In genomic region chr1:130877889-130878614, GRCm38 (mm10) we compare ENCODE assay signal across 1 mouse cellular context.
TF ChIP-seq lines count a peak whose summit lies in the region.

No protein-coding gene starts in this region.

TF ChIP-seq in CH12.LX, 34 proteins besides CTCF, POLR2A, EP300 and RAD21:
- no peak for TF ChIP-seq MXI1 (IDR thresholded peaks at IDR 0.05; ENCODE audit: low read depth, low read length)
- no peak for TF ChIP-seq TCF12 (IDR thresholded peaks at IDR 0.05; ENCODE audit: low read depth, low read length)
- TF ChIP-seq USF1 (IDR thresholded peaks at IDR 0.05; ENCODE audit: low read depth, low read length), result no peak
- TF ChIP-seq NRF1 (IDR thresholded peaks at IDR 0.05; ENCODE audit: low read depth, low read length), result no peak
- TF ChIP-seq PAX5 (IDR thresholded peaks at IDR 0.05; ENCODE audit: low read length), result no peak
- no peak for TF ChIP-seq MEF2A (IDR thresholded peaks at IDR 0.05; ENCODE audit: borderline replicate concordance, low read depth, low read length)
- TF ChIP-seq POLR2AphosphoS2 (IDR thresholded peaks at IDR 0.05; ENCODE audit: low read depth, low read length), result no peak
- TF ChIP-seq KAT2A (IDR thresholded peaks at IDR 0.05; ENCODE audit: insufficient replicate concordance, low read length), result no peak
- TF ChIP-seq E2F4 (IDR thresholded peaks at IDR 0.05; ENCODE audit: insufficient replicate concordance, low read depth, low read length), result no peak
- TF ChIP-seq CHD1 (IDR thresholded peaks at IDR 0.05; ENCODE audit: low read depth, low read length), result no peak
- TF ChIP-seq ELF1 (IDR thresholded peaks at IDR 0.05; ENCODE audit: low read depth, low read length), result no peak
- no peak for TF ChIP-seq JUN (IDR thresholded peaks at IDR 0.05; ENCODE audit: insufficient read depth, low read depth, low read length)
- TF ChIP-seq SMC3 (IDR thresholded peaks at IDR 0.05; ENCODE audit: low read depth, low read length), result no peak
